Mouse (Mus musculus) liver, embryonic 12.5 days (tissue): ENCODE data around the gene Olfr1335. TPM values are rescaled to one million over a fixed set of nuclear protein-coding genes. Genes with fewer than 3 reads are reported as not detected.
"Not testable (repeated sequence)": the region's sequence is repeated elsewhere in the genome, so short reads cannot be mapped to it uniquely, and the experiment has no call there.

Source experiments
- ATAC-seq: fragments of 200-750 bp; cut with Nextera tagmentation; 2 replicates; pipeline ENCODE4 v1.8.0; 2017; ENCODE audit warnings: moderate number of reproducible peaks, mild to moderate bottlenecking, moderate library complexity
- H3K27ac ChIP-seq: fragments of 300-500 bp; sonication (generic); 2 replicates; pipeline ENCODE4 v1.5.1; 2016; ENCODE audit warnings: mild to moderate bottlenecking
- H3K27me3 ChIP-seq: fragments of 300-500 bp; sonication (generic); replicated peaks from 2 replicates; pipeline ENCODE4 v1.6.1; 2016; ENCODE audit warnings: mild to moderate bottlenecking, moderate library complexity
- H3K36me3 ChIP-seq: fragments of 300-500 bp; sonication (generic); 2 replicates; pipeline ENCODE4 v1.6.1; 2016; ENCODE audit warnings: mild to moderate bottlenecking, moderate library complexity
- H3K4me1 ChIP-seq: fragments of 300-500 bp; sonication (generic); 2 replicates; pipeline ENCODE4 v1.6.1; 2016
- H3K4me2 ChIP-seq: fragments of 300-500 bp; sonication (generic); 2 replicates; pipeline ENCODE4 v1.6.1; 2016; ENCODE audit warnings: mild to moderate bottlenecking, moderate library complexity
- H3K4me3 ChIP-seq: fragments of 300-500 bp; sonication (generic); 2 replicates; pipeline ENCODE4 v1.5.1; 2016; ENCODE audit warnings: mild to moderate bottlenecking, moderate library complexity
- H3K9ac ChIP-seq: fragments of 300-500 bp; sonication (generic); 2 replicates; pipeline ENCODE4 v1.6.1; 2016; ENCODE audit warnings: mild to moderate bottlenecking, moderate library complexity
- H3K9me3 ChIP-seq: fragments of 300-500 bp; sonication (generic); replicated peaks from 2 replicates; pipeline ENCODE4 v1.6.1; 2016; ENCODE audit warnings: mild to moderate bottlenecking, moderate library complexity
- WGBS: fragments of 180-500 bp; shearing (Covaris S2); methylation state at CpG from one replicate; pipeline ENCODE4 v1.1.7; 2016; ENCODE audit not compliant: insufficient replicate concordance; 5-methylcytosine and 5-hydroxymethylcytosine counted together
- polyA plus RNA-seq: library from polyadenylated mRNA; unstranded; fragments of >200 nt; fragmentation: Nextera tagmentation; extraction: Ambion mirVana; gene quantifications from 2 replicates; pipeline ENCODE4 v1.2.1, GENCODE M21; 2016

Gene Olfr1335
- not detected in 2 replicates for polyA plus RNA-seq

DNA sequence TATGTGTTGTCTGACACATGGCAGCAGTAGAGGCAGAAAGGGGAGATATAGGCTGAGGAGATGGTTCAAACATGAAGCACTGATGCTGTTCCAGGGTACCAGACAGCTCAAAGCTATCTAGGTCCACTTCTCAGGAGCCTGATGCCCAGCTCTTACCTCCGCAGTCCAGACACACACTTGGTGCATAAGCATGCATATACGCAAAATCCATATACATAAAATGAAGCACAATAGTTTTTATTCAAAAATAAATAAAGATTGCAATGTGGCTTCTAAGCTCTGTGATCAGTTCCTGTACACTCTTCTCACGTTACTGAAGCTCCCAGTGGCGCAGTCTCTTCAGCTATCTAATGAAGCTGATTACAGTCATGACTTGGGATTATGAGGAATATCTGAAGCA lies at the start of gene Olfr1335:
Gene Olfr1335 (minus strand): TSS at position 101 of the 400 bp plus-strand sequence.
- Histone ChIP-seq H3K4me3 (no peak within 1 kb of the TSS), H3K4me2 (no peak within 1 kb of the TSS), H3K4me1 (no peaks in the 10 kb centered on the region), H3K27me3 (no peaks in the 10 kb centered on the region), H3K9me3 (no peaks in the 10 kb centered on the region), H3K9ac (no peak within 1 kb of the TSS), H3K27ac (no peak within 1 kb of the TSS), H3K36me3 (no peaks in the 10 kb centered on the region)
- no peak for ATAC-seq
- 83% methylated on average over 4 of the region's 4 CpGs for WGBS

DNA sequence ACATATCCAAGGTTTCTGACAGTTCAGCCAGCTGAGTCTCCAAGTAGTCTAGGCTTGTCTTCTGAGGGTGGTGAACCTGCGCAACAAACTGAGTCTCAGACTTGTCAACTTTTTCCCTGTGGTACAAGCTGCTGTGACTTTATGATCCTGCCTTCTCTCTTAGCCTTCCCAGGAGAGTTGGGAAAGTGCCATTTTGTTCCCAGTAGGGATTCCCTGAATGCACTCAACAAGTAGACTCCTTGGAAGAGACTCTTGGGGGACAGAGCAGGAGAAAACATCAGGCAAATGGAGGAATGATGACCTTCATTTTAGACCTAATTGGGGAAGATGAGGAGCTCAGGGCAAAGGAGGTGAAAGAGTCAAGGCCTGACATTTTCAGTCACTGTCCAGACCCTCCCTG lies 26.4 kb upstream of the Olfr1335 start, which contains the start of gene Olfr1333:
Gene Olfr1333 (minus strand): TSS at position 101 of the 400 bp plus-strand sequence.
- no peak within 1 kb of the TSS for H3K4me2 ChIP-seq
- H3K4me1 ChIP-seq: no peaks in the 10 kb centered on the region
- H3K9ac ChIP-seq: no peak within 1 kb of the TSS
- H3K9me3 ChIP-seq: no peaks in the 10 kb centered on the region
- H3K4me3 ChIP-seq: no peak within 1 kb of the TSS
- 60% methylated on average over 1 of the region's 1 CpGs for WGBS
- H3K27me3 ChIP-seq: no peaks in the 10 kb centered on the region
- no peaks in the 10 kb centered on the region for H3K36me3 ChIP-seq
- H3K27ac ChIP-seq: no peak within 1 kb of the TSS
- ATAC-seq: no peak

DNA sequence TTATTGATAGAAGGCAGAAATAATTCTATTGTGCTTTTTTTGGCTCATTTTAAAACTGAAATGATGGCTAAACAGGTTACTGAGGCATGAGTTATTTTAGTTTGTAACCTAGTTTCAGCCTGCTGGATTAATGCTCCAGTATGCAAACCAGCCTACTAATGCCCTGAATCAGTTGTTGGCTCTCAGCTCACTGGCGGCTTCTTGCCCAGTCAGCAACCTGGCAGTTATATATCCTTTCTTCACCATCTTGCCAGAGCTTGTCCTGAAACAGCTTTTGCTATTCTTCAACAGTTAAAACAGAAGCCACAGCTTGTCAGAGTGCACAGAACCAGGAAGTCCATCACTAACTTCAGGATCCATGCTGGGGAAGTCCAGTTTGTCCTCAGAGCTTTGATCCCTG lies 9.2 kb upstream of the Olfr1335 start:
- 73% methylated on average over 1 of the region's 1 CpGs for WGBS
- no peak overlapping the region for H3K27ac ChIP-seq
- H3K27me3 ChIP-seq: no peaks in the 10 kb centered on the region
- H3K4me2 ChIP-seq: no peak overlapping the region
- no peak for ATAC-seq
- H3K4me3 ChIP-seq: no peak overlapping the region
- no peaks in the 10 kb centered on the region for H3K9me3 ChIP-seq
- H3K4me1 ChIP-seq: no peaks in the 10 kb centered on the region
- H3K9ac ChIP-seq: no peak overlapping the region
- H3K36me3 ChIP-seq: no peaks in the 10 kb centered on the region

DNA sequence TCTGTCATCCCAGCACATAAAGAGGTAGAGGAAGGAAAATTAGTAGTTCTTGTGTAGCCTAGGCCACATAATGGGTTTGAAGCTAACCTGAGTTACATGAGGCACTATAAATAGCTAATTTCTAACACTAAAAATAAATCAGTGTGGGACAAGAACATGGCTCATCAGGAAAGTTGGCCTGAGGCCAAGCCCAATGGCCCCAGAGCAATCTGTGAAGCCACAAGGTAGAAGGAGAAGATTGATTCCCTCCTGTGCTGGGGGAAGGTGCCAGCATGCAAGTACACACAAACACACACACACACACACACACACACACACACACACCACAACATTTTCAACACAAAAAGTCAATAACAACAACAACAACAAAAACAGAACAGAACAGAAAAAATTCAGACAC lies 16.9 kb downstream of the Olfr1335 start:
- ATAC-seq, H3K4me1 ChIP-seq, H3K36me3 ChIP-seq: not testable (repeated sequence)

DNA sequence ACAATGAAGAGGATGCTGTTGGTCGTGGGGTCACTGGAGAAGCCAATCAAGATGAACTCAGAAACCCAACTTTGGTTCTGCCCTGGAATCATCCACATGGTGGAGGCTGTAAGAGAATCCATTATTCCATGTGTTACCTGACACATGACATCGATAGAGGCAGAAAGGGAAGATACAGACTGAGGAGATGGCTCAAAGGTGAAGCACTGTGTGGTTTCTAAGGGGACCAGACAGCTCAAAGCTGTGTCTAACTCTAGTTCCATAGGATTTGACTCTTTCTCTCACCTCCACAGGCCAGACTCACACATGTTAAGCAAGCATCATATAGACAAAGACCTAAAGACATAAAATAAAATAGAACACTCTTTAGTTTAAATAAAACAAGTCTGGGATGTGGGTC lies 27.3 kb downstream of the Olfr1335 start, which contains the start of gene Olfr1337:
Gene Olfr1337 (minus strand): TSS at position 101 of the 400 bp plus-strand sequence.
- 42% methylated on average over 2 of the region's 2 CpGs for WGBS
- no peaks in the 10 kb centered on the region for H3K36me3 ChIP-seq
- H3K27me3 ChIP-seq: no peaks in the 10 kb centered on the region
- no peak within 1 kb of the TSS for H3K4me3 ChIP-seq
- H3K4me1 ChIP-seq: no peaks in the 10 kb centered on the region
- H3K4me2 ChIP-seq: no peak within 1 kb of the TSS
- no peak within 1 kb of the TSS for H3K27ac ChIP-seq
- H3K9me3 ChIP-seq: no peaks in the 10 kb centered on the region
- ATAC-seq: no peak
- no peak within 1 kb of the TSS for H3K9ac ChIP-seq

More for the DNA sequence above, 16.9 kb downstream of the Olfr1335 start:
- H3K9ac ChIP-seq, H3K9me3 ChIP-seq, H3K27ac ChIP-seq, H3K4me3 ChIP-seq, H3K27me3 ChIP-seq, H3K4me2 ChIP-seq: not testable (repeated sequence)

Other genes starting within 250 kb of the Olfr1335 start
- gene Cfap57, start 189.2 kb downstream of the Olfr1335 start, polyA plus RNA-seq: 1.3 and 1.5 TPM in 2 replicates
- 160 and 164 TPM in 2 replicates for gene Ebna1bp2, start 189.1 kb downstream of the Olfr1335 start, polyA plus RNA-seq
- not detected in 2 replicates for gene Olfr62, start 151.0 kb downstream of the Olfr1335 start, polyA plus RNA-seq
- gene Olfr1342, start 117.2 kb downstream of the Olfr1335 start, polyA plus RNA-seq: not detected in 2 replicates
- not detected in 2 replicates for gene Olfr1341, start 106.4 kb downstream of the Olfr1335 start, polyA plus RNA-seq
- gene Olfr1340, start 89.8 kb downstream of the Olfr1335 start, polyA plus RNA-seq: not detected in 2 replicates
- not detected in 2 replicates for gene Olfr1339, start 77.8 kb downstream of the Olfr1335 start, polyA plus RNA-seq
- not detected in 2 replicates for gene Olfr1338, start 51.2 kb downstream of the Olfr1335 start, polyA plus RNA-seq
- gene Olfr1337, start 27.4 kb downstream of the Olfr1335 start, polyA plus RNA-seq: not detected in 2 replicates
- not detected in 2 replicates for gene Olfr1333, start 26.3 kb upstream of the Olfr1335 start, polyA plus RNA-seq
- gene Olfr1331, start 54.7 kb upstream of the Olfr1335 start, polyA plus RNA-seq: not detected in 2 replicates
- not detected in 2 replicates for gene Olfr1330, start 78.7 kb upstream of the Olfr1335 start, polyA plus RNA-seq
- not detected in 2 replicates for gene Olfr1329, start 107.5 kb upstream of the Olfr1335 start, polyA plus RNA-seq
- not detected in 2 replicates for gene Olfr1328, start 128.7 kb upstream of the Olfr1335 start, polyA plus RNA-seq
- not detected in 2 replicates for gene Lao1, start 151.6 kb upstream of the Olfr1335 start, polyA plus RNA-seq